Mouse (Mus musculus) A20 (cell line): ENCODE results near the gene Eif4g1.

Experiments
- DNase-seq: peaks from one replicate; pipeline ENCODE4 v3.0.0-alpha.2; 2011; ENCODE audit warnings: low read depth, low spot score

Eif4g1 gene

DNA sequence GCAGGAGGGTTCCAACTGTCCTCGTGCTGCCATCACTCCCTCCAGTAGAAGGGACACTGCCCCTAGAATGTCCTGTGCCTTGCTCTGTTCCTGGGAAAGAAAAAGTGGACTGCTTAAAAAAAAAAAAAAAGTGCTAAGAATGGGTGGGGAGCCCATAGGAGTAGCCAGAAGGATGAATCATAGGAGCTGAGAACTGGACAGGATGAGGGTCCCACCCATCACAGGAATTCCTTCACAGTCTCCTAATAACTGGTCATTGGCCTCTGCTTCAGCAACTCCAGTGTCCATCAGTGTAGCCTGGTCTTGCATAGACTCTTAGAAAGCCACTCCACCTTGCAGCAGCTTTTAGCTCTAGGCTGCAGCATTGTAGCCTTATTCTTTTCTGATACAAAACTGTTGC lies 58.3 kb downstream of the Eif4g1 start:
- DNase-seq, result no peak

DNA sequence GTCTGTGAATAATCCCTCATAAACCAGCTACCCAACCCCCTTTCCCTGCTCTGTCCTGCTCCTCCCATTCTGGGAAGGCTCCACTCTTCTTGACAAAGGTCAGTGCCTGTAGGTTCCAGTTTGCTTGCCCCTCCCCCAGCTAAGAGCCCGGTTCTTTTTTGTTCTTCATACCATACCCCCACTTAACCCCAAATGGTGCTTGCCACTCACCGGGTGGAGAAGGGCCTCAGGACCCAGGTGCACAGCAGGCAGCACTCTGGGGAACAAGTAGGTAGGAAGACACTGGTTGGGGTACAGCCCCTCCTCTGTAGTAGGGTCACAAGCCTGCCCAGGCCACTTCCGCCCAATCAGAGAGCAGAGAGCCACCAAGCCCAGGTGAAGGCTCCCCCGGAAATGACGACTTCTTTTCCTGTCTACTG lies 62.2 kb downstream of the Eif4g1 start:
- peak; percentile 14 for DNase-seq

DNA sequence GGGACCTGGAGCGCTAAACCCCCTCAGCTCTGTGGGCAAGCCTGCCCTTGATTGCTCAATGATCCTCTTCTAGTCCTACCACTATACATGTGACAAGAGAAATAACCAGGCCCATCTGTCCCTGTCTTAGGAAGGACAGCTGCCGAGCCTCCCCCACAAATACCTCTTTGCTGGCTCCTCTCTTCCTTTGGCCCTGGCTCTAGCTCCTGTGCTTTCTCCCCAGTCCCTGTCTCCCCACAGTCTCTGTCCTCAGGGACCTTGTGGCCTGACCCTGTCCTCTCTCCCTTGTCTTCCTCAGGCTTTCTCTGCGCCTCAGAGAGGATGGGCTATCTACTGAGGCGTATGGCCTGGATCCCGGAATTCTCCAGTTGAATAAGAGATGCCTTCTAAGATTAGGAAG lies 63.6 kb downstream of the Eif4g1 start:
- DNase-seq, result no peak

DNA sequence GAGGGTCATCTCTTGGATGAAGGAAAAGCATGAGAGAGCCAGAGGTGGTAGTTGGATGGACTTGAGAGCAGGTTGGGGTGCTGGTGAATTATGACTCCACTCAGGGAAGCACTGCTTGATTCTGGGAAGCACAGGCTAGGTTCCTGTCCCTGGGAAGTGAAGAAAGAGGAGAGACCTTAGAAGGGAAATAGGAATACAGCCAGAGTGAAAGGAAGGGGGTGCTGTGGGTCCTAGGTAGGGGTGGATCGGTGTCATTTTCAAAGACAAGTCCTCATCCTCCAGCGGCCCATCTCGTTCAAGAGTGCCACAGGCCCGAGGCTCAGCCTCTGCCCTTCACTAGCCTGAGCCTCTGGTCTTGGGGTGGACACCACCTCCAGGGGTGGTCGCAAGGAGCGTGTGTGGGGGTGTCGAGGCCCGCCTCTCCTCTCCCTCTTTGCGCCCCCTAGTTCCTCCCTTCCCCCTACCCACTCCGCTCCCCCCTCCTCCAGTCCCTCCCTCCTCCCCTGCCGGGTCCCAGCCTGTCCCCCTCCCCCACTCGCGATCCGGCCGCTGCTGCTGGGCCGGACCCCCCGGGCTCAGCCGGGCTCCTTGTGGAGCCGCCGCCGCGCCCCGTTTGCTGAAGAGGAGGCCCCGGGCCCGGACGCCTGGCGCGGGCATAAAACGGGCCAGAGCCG lies 64.3 kb downstream of the Eif4g1 start:
- DNase-seq, result no peak

DNA sequence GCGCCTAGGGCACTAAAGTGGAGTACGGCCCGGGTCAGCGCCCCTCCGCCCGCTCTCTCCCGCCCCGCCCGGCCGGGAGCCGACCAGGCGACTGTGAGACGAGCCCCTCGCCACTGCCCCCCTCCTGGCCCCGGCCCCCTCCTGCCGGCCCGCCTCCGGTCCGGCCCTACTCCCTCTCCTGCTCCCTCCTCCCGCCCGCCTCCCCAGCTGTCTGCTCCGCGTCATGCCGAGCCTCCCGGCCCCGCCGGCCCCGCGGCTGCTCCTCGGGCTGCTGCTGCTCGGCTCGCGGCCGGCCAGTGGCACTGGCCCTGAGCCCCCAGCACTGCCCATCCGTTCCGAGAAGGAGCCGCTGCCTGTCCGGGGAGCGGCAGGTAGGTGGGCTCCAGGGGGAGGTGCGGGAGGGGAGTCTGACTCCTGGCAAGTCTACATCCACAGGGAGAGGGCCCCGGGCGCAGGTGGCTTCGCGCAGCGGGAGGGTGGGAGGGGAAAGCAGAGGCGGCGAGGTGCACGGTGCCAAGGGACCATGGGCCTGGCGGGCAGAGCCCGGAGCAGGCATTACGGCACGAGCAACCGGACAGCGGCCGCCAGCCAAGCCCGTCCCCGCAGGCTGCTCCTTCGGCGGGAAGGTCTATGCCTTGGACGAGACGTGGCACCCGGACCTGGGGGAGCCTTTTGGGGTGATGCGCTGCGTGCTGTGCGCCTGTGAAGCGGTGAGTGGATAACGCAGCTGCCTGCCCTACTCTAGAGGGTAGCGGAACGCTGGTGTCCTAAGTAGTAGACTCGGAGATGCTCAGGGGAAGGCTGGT lies 65.0 kb downstream of the Eif4g1 start, which contains the start of gene Chrd:
Chrd (plus strand) TSS at position 203 of the 806 bp plus-strand sequence.
- DNase-seq, result no peak

DNA sequence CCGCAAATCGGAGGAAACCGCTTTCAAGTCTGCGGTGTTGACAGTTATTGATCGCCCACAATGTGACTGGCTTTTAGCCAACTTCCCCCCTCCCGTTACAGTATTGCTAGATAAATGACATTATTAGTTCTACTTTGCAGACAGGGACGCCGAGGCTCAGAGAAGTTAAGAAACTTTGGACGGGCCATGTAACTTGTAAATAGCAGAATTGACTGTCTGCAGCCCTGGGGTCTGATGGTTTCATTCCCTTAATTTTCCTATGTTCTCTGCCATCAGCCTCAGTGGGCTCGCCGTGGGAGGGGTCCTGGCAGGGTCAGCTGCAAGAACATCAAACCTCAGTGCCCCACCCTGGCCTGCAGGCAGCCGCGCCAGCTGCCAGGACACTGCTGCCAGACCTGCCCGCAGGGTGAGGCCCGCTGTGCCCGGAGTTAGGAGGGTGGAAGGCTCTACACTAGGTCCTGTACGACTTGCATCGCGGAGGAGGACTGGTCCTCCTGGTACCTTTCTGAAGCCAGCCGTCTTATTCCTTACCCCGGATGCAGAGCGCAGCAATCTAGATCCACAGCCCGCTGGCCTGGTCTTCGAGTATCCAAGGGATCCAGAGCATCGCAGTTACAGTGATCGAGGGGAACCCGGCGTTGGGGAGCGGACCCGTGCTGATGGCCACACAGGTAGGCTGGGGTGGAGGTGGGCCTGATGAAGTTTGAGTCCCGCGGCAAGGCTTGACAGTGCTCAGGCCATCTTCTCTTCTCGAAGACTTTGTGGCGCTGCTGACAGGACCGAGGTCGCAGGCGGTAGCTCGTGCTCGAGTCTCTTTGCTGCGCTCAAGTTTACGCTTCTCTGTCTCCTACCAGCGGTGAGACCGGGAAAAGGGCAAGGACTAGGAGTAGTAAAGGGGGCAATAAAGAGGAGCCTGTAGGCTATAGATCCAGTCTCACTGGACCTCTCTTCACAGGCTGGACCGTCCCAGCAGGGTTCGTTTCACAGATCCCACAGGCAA lies 65.9 kb downstream of the Eif4g1 start, which contains the start of gene Thpo:
Thpo (minus strand) TSS at position 781 of the 1,000 bp plus-strand sequence.
- no peak for DNase-seq

DNA sequence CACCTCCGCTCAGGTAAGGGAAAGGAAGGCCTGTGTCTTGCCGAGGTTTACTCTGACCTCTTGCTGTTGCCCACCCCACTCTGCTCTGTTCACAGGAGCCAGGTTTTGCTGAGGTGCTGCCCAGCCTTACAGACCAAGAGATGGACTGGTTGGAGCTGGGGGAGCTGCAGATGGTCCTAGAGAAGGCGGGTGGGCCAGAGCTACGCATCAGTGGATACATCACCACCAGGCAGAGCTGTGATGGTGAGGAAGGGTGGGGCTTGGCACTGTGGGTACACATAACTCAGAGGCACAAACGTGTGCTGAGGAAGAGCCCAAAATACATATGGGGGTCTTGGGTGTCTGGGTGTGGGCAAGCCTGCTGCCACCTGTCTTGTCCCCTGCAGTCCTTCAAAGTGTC lies 67.5 kb downstream of the Eif4g1 start:
- DNase-seq, result no peak

DNA sequence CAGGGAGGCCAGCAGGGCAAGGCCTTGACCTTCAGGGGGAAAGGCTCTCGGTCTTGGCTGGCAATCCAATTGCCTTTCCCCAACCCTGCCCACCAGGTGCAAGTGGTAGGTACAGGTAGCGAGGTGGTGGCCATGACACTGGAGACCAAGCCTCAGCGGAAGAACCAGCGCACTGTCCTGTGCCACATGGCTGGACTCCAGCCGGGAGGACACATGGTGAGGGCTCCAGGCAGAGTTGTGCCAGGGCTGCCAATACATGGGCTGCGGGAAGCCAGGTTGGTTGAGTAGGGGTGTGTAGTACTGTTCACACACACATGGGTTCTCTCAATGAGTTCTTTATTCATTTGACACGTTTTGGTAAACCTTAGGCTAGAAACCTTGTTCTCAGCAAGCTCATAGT lies 68.1 kb downstream of the Eif4g1 start:
- DNase-seq, result no peak

DNA sequence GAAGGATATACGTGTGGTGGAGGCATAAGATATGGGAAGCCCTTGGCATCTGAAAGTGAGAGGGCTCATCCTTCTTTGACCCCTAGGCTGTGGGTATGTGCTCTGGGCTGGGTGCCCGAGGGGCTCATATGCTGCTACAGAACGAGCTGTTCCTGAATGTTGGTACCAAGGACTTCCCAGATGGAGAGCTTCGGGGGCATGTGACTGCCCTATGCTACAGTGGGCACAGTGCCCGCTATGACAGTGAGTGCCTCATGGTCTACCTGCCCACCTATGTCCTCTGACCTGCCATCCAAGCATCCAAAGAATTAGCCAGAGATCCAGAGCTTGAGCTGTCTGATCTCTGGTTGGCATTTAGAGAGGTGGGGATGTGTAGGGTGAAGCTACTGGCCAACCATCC lies 68.7 kb downstream of the Eif4g1 start:
- DNase-seq, result no peak

DNA sequence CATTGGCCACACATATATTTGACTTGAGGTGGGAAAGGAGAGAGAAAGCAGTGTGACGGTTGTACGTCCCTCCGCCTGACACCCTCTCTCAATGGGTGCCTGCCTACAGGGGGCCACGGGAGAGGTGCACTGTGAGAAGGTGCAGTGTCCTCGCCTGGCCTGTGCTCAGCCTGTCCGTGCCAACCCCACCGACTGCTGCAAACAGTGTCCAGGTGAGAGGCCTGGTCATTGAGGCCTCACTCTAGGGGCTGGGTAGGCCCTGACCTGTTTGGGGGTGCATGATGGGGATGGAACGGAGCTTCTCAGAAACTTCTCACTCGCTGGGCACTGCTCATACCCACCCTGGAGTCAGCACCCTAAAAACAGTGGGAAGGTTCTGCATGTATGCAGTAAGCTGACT lies 71.7 kb downstream of the Eif4g1 start:
- no peak for DNase-seq
